Mouse (Mus musculus): Measurements from ENCODE around the gene Itpkb.

DNA sequence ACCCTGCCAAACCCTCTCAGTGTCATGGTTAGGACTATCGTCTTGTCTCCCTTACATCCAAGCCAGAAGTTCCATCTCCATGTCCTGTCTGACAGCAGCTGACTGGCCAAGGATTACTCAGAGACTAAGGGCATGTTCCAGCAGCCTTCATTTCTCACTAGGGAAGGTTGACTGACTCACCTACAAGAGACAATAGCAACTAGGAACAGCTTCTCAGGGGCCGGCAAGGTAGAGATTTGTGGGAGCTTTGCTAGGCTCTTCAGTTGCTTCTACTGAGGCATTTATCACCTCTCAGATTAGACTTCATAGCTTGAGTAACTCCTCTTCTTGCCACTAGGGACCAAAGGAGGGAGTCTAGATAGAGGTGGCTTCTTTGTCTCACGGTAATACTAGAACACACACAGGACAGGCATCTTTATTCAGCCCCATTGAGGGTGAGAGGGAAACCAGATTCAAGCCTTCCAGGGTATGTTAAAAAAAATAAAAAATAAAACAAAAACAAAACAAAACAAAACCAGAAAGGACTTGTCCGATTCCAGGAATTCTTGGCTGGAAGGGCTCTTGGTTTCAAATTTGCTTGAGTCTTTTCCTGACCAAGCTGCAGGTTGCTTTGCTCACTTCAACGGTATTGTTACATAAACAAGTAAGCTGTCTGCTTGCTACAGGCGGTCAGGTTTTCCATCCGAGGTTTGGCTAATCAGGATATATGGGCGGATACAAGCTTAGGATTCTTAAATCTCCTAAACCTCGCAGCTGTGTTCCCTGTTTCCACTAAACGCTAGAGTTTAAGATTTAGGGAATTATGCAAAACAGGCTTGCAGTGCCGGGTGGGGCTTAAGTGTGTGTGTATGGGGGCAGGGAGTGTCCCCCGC is 1.3 kb upstream of the Itpkb start:
- TF ChIP-seq GATA1 (IDR thresholded peaks at IDR 0.05; ENCODE audit: borderline replicate concordance, low read length): no peak
- no peak for TF ChIP-seq FLI1 (IDR thresholded peaks at IDR 0.05; ENCODE audit: low read length)

Measured in megakaryocyte, embryonic 14.5 days (primary cell).